15 mouse cellular contexts compared by ENCODE assay signal in genomic region chr2:11441864-11442263, GRCm38 (mm10).
DNase-seq lines count a peak whose midpoint lies in the region; ATAC-seq and TF ChIP-seq lines count a peak whose summit lies in the region.
"Had no signal": no experiment of that assay in that cellular context is flagged by ENCODE, and none has a peak within 500 bp of the region (broad histone marks: within the 10 kb centered on the region; RNA-seq: fewer than 3 reads in every experiment).

No protein-coding gene starts in this region.

- no peak for TF ChIP-seq EP300 in lung, postnatal 0 days (IDR thresholded peaks at IDR 0.05)

- no peaks in the 10 kb centered on the region for H3K9me3 ChIP-seq in lung, postnatal 0 days (ENCODE audit: low read length)
- no peaks in the 10 kb centered on the region for H3K9me3 ChIP-seq in heart, embryonic 10.5 days
- H3K9me3 ChIP-seq: heart, embryonic 15.5 days; hindbrain, embryonic 13.5 days; limb, embryonic 12.5 days had no signal

- no peak overlapping the region for H3K4me3 ChIP-seq in lung, postnatal 0 days (ENCODE audit: low read depth, low read length)
- no peak overlapping the region for H3K4me3 ChIP-seq in heart, embryonic 10.5 days
- H3K4me3 ChIP-seq: heart, embryonic 15.5 days; hindbrain, embryonic 13.5 days; limb, embryonic 12.5 days; myocyte had no signal

- no peaks in the 10 kb centered on the region for H3K36me3 ChIP-seq in lung, postnatal 0 days (ENCODE audit: insufficient read depth, low read length)
- H3K36me3 ChIP-seq in splenic B cell, adult 2 months (ENCODE audit: control insufficient read depth, insufficient read depth, low read length, poor library complexity, severe bottlenecking): no peaks in the 10 kb centered on the region
- no peaks in the 10 kb centered on the region for H3K36me3 ChIP-seq in heart, embryonic 10.5 days
- H3K36me3 ChIP-seq: heart, embryonic 15.5 days; hindbrain, embryonic 13.5 days; limb, embryonic 12.5 days had no signal

- TF ChIP-seq CTCF in lung, postnatal 0 days (IDR thresholded peaks at IDR 0.05): no peak

- no peaks in the 10 kb centered on the region for H3K4me1 ChIP-seq in lung, postnatal 0 days (ENCODE audit: insufficient read depth, low read depth, low read length)
- no peaks in the 10 kb centered on the region for H3K4me1 ChIP-seq in heart, embryonic 10.5 days
- H3K4me1 ChIP-seq: heart, embryonic 15.5 days; hindbrain, embryonic 13.5 days had no signal

- 39% methylated on average over 4 of the region's 4 CpGs for WGBS in lung, postnatal 0 days
- 45% methylated on average over 4 of the region's 4 CpGs for WGBS in heart, embryonic 10.5 days

- peak; percentile 47 for ATAC-seq in lung, postnatal 0 days
- ATAC-seq in cerebellum, adult (ENCODE audit: insufficient number of reproducible peaks, low FRiP score, low TSS enrichment): no peak
- ATAC-seq: forebrain, embryonic 16.5 days had no signal

- no peak overlapping the region for H3K9ac ChIP-seq in lung, postnatal 0 days (replicated peaks; ENCODE audit: low read depth)
- H3K9ac ChIP-seq: heart, embryonic 15.5 days; hindbrain, embryonic 13.5 days; limb, embryonic 12.5 days had no signal

- no peak overlapping the region for H3K27ac ChIP-seq in lung, postnatal 0 days (ENCODE audit: low read length)
- H3K27ac ChIP-seq in heart, embryonic 10.5 days: no peak overlapping the region
- H3K27ac ChIP-seq: heart, embryonic 15.5 days; hindbrain, embryonic 13.5 days; limb, embryonic 12.5 days; stomach, postnatal 0 days had no signal

- DNase-seq in lung, postnatal 0 days (ENCODE audit: low spot score): peak; percentile 83
- DNase-seq in lung, postnatal 10 days: no peak
- peak; percentile 61 for DNase-seq in NIH3T3 (ENCODE audit: low read depth)
- peak; percentile 23 for DNase-seq in induced T-regulatory cell, adult 2 months (ENCODE audit: low read depth)
- peak; percentile 20 for DNase-seq in splenic B cell, adult 2 months (ENCODE audit: low read depth, low spot score)
- DNase-seq in heart, embryonic 10.5 days (ENCODE audit: low spot score): no peak
- DNase-seq: adrenal gland, adult 2 months; gastrocnemius, postnatal 25 days had no signal

- no peaks in the 10 kb centered on the region for H3K27me3 ChIP-seq in lung, postnatal 0 days (replicated peaks; ENCODE audit: insufficient read depth, low read length)
- no peaks in the 10 kb centered on the region for H3K27me3 ChIP-seq in splenic B cell, adult 2 months (ENCODE audit: control insufficient read depth, insufficient read depth, low read length, poor library complexity, severe bottlenecking)
- H3K27me3 ChIP-seq in heart, embryonic 10.5 days (ENCODE audit: insufficient read depth, poor library complexity, severe bottlenecking): no peaks in the 10 kb centered on the region
- H3K27me3 ChIP-seq: heart, embryonic 15.5 days; hindbrain, embryonic 13.5 days; limb, embryonic 12.5 days had no signal

- H3K4me2 ChIP-seq in lung, postnatal 0 days (replicated peaks; ENCODE audit: low read depth, low read length): no peak overlapping the region
- H3K4me2 ChIP-seq: heart, embryonic 15.5 days; hindbrain, embryonic 13.5 days; limb, embryonic 12.5 days had no signal

Comparison
In these comparisons a context has a peak if more than half of its experiments do, and no peak if none do; other contexts are left out.
1. DNase-seq: peak in lung, postnatal 0 days (single experiment), NIH3T3 (single experiment), induced T-regulatory cell, adult 2 months (single experiment) and splenic B cell, adult 2 months (single experiment); none in lung, postnatal 10 days (single experiment) and heart, embryonic 10.5 days (single experiment).